Mouse (Mus musculus) limb, embryonic 15.5 days (tissue): ENCODE measurements around the gene Fam205c. TPM values are rescaled to one million over a fixed set of nuclear protein-coding genes. Genes with fewer than 3 reads are reported as not detected.

ENCODE experiments used
- polyA plus RNA-seq: library from polyadenylated mRNA; unstranded; fragments of >200 nt; fragmentation: Nextera tagmentation; extraction: Ambion mirVana; gene quantifications from 2 replicates; pipeline ENCODE4 v1.2.1, GENCODE M21; 2015

Fam205c gene
- polyA plus RNA-seq, 1 experiment from 2014 or later, result not detected

Other genes starting within 250 kb of the Fam205c start
- 0.22 and 0.52 TPM in 2 replicates for gene Gm2564, start 244.5 kb downstream of the Fam205c start, polyA plus RNA-seq
- not detected in 2 replicates for gene Ccl27b, start 219.0 kb downstream of the Fam205c start, polyA plus RNA-seq
- gene Il11ra2, start 212.3 kb downstream of the Fam205c start, polyA plus RNA-seq, result not detected in 2 replicates
- not detected in 2 replicates for gene 4930578G10Rik, start 138.7 kb downstream of the Fam205c start, polyA plus RNA-seq
- gene Ccl19, start 117.7 kb downstream of the Fam205c start, polyA plus RNA-seq, result not detected in 2 replicates
- gene Ccl21a, start 100.2 kb downstream of the Fam205c start, polyA plus RNA-seq, result 84.1 and 95.7 TPM in 2 replicates
- gene Fam205a1, start 20.3 kb downstream of the Fam205c start, polyA plus RNA-seq, result not detected in 2 replicates
- gene Gm12394, start 17.5 kb downstream of the Fam205c start, polyA plus RNA-seq, result not detected in 2 replicates
- 2.0 and 2.2 TPM in 2 replicates for gene Phf24, start 42.4 kb upstream of the Fam205c start, polyA plus RNA-seq
- 11.2 and 13.5 TPM in 2 replicates for gene Dnajb5, start 75.6 kb upstream of the Fam205c start, polyA plus RNA-seq
- 0.42 and 0.55 TPM in 2 replicates for gene 1700022I11Rik, start 95.4 kb upstream of the Fam205c start, polyA plus RNA-seq
- 505 and 519 TPM in 2 replicates for gene Vcp, start 126.3 kb upstream of the Fam205c start, polyA plus RNA-seq
- gene Fancg, start 136.3 kb upstream of the Fam205c start, polyA plus RNA-seq, result 20.7 and 26.1 TPM in 2 replicates
- gene Pigo, start 151.6 kb upstream of the Fam205c start, polyA plus RNA-seq, result 22.7 and 23.1 TPM in 2 replicates
- gene Stoml2, start 157.5 kb upstream of the Fam205c start, polyA plus RNA-seq, result 286 and 303 TPM in 2 replicates
- 14.4 and 14.9 TPM in 2 replicates for gene Fam214b, start 172.0 kb upstream of the Fam205c start, polyA plus RNA-seq
- 2.7 and 2.9 TPM in 2 replicates for gene Unc13b, start 184.7 kb upstream of the Fam205c start, polyA plus RNA-seq